Mouse (Mus musculus) ZHBTc4 (cell line): ENCODE measurements at regions not wholly inside any gene's neighbourhood (a gene's known extent, or its start where the extent isn't known, plus 50 kb on each side); places are given as distances from the start of the nearest gene placed in this dataset.

ENCODE experiments used
- DNase-seq: peaks from one replicate; pipeline ENCODE4 v3.0.0-alpha.2; 2011; ENCODE audit warnings: low read depth, low spot score

- DNase-seq: no peak
Measured at GRCm38 (mm10) chr3:7079073-7079472, 458.8 kb upstream of the 1700008P02Rik start.

DNA sequence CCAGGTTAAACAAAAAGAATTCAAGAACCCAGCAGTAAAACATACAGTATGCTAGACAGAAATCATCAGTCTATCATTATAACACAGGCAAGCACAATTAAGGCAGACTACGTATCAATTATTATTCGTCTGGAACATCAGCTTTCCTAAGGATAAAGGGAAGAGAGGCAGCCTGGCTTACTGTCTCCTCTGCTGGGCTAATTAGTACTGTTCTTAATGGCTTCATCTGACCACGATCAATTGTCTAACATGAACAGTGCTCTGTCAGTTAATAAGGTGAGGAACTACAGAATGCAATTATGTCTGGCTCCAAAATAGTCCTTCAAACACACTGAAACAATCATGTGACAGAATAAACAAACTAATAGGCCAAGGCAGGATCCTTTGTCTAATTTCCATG is 456.6 kb upstream of the 1700008P02Rik start:
- DNase-seq: no peak

- peak; percentile 10 for DNase-seq
Measured at GRCm38 (mm10) chr3:7074488-7074887, 454.2 kb upstream of the 1700008P02Rik start.

- DNase-seq: no peak
Measured at GRCm38 (mm10) chr3:7041372-7042057, 421.3 kb upstream of the 1700008P02Rik start.

- no peak for DNase-seq
Measured at GRCm38 (mm10) chr3:7035833-7036232, 415.6 kb upstream of the 1700008P02Rik start.

DNA sequence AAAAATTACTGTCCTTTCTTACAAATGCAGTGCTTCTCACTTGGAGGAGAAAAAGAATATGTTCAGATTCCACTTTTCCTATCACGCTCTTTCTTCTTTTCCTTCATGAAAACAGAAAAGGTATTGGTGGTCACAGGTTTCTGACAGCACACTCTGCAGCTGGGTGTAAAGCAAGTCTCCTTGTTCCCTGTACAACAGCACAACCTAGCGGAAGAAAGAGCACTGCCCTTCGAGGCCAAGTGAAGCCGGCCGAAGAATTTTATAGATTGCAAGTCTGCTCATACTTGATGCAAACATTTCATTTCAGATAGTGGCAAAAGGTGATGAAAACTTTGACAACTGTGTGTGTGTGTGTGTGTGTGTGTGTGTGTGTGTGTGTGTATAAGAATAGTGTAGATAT is 407.6 kb upstream of the 1700008P02Rik start:
- DNase-seq: peak; percentile 73

- DNase-seq: no peak
Measured at GRCm38 (mm10) chr3:7014345-7014973, 394.2 kb upstream of the 1700008P02Rik start.

DNA sequence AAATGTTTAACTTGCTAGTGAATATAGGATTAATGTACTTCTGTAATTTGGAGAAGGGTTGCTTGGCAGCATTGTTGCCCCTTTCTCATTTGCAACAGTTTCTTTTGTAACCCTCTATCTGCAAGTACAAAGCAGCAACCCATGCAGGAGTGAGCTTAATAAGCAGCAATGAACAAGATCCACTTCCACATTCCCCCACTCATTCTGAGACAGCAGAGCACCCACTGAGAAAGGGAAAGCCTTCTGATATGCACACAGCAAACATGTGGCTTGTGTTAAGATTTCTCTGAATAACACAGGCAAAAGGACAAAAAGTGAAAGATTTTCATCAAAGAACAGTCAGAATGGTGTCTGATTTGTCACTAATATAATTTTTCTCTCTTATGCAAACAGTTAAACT is 393.3 kb upstream of the 1700008P02Rik start:
- no peak for DNase-seq

DNA sequence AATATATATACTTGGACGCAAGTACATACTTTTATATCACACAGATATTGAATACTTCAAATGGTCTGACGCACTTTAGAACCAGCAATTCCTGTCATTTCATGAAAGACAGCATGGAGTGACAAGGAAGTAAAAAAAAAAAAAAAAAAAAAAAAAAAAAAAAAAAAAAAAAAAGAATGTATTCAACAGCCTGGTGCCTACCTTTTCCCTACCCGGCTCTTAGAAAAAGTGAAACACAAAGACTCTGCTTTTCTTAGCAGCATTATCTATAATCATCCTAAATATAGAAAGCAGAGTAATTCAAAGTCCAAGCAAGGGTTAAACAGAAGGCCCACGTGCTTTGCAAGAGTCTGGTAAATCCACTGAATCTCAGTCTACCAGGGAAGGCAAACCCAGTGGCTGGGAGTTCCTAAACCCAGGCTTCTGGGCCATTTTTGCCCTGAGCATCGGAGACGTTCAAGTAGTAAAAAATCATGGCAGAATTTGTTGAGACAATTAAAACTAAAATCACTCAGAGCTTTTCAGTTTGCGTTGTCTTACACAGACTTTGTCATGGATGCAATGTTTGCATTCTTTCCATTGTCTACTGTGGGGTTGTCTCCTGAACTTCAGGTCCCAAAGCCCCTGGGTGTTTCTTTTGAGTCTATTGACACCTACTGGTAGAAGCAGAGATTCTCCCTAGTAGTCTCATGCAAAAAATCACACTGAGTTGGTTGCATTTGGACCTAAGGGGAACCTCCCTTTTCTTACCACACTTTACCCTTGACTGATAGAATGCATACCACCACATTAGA is 390.2 kb upstream of the 1700008P02Rik start:
- peak; percentile 82 for DNase-seq

- no peak for DNase-seq
Measured at GRCm38 (mm10) chr3:7008671-7009217, 388.5 kb upstream of the 1700008P02Rik start.

- DNase-seq: no peak
Measured at GRCm38 (mm10) chr3:7007811-7008359, 387.6 kb upstream of the 1700008P02Rik start.

GRCm38 (mm10) chr3:6991735-6992134 is 371.5 kb upstream of the 1700008P02Rik start:
- peak; percentile 64 for DNase-seq

GRCm38 (mm10) chr3:6984918-6985317 is 364.7 kb upstream of the 1700008P02Rik start:
- DNase-seq: no peak

DNA sequence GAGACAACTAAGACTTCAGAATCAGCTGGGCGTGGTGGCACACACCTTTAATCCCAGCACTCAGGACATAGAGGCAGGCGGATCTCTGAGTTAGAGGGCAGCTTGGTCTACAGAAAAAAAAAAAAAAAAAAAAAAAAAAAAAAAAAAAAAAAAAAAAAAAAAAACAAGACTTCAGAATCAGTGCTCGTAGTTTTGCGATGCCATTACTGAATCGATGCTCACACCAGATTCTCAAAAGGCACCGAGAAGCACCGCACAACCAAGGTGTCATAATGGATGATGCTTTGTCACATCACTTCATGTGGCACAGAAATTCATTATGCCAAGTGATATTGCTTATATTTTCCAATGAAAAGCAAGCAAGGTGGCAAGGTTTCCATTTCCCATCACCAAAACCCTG is 337.4 kb upstream of the 1700008P02Rik start:
- DNase-seq: peak; percentile 13

- no peak for DNase-seq
Measured at GRCm38 (mm10) chr3:6932535-6933103, 312.4 kb upstream of the 1700008P02Rik start.

GRCm38 (mm10) chr3:6926737-6927136 is 306.5 kb upstream of the 1700008P02Rik start:
- no peak for DNase-seq

GRCm38 (mm10) chr3:6922647-6923046 is 302.4 kb upstream of the 1700008P02Rik start:
- DNase-seq: peak; percentile 89

DNA sequence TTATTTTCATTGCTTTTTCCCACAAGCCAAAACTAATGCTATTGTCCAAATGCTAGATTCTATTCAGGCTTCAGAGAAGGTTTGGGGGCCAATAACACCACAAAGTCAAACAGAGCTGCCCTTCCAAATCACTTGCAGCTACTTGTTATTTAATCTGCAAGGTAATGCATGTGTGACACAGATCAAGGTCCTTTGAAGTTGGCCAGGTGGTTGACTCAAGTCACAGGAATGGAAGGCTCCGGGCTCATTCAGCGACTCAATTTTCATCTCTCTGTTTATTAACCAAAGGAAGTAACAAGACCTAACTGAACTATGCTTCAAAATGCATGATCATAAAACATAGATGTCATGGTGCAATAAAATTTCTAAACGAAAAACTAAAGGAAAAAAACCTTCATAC is 300.0 kb upstream of the 1700008P02Rik start:
- no peak for DNase-seq

DNA sequence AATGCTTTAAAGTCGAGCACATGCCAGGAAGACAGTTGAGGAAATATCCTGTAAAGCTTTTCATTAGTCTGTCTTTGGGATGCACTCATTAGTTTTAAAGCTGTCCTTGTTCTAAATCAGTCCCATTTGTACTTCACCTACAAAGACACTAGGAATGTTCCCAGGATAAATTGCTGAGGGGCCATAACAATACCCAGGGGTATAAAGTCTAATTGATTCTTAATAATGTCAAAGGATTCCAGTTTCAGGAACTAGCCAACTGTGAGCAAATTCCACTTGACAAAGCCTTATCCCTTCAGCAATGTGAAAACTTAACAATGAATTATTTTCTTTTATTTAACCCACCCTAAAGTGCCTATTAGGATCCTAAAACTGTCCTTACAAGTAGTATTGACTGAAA is 267.7 kb upstream of the 1700008P02Rik start:
- DNase-seq: no peak

- DNase-seq: no peak
Measured at GRCm38 (mm10) chr3:6887053-6887700, 266.9 kb upstream of the 1700008P02Rik start.
